13 mouse cellular contexts compared by ENCODE assay signal in genomic region chr7:48998595-48998994, GRCm38 (mm10).
DNase-seq lines count a peak whose midpoint lies in the region; ATAC-seq and TF ChIP-seq lines count a peak whose summit lies in the region.
"Had no signal": no experiment of that assay in that cellular context is flagged by ENCODE, and none has a peak within 500 bp of the region (broad histone marks: within the 10 kb centered on the region; RNA-seq: fewer than 3 reads in every experiment).

No protein-coding gene starts in this region.

- H3K36me3 ChIP-seq in embryonic facial prominence, embryonic 14.5 days (ENCODE audit: control insufficient read depth, insufficient read depth, low read length), result no peaks in the 10 kb centered on the region
- no peaks in the 10 kb centered on the region for H3K36me3 ChIP-seq in stomach, postnatal 0 days (ENCODE audit: control insufficient read depth, insufficient read depth, low read length)
- H3K36me3 ChIP-seq: heart, embryonic 12.5 days; limb, embryonic 13.5 days had no signal

- H3K4me1 ChIP-seq in embryonic facial prominence, embryonic 14.5 days (ENCODE audit: control insufficient read depth, insufficient read depth, low read length), result no peaks in the 10 kb centered on the region
- H3K4me1 ChIP-seq in stomach, postnatal 0 days (replicated peaks; ENCODE audit: control insufficient read depth, insufficient read depth), result no peaks in the 10 kb centered on the region

- no peak for ATAC-seq in embryonic facial prominence, embryonic 14.5 days (ENCODE audit: low read depth)
- no peak for ATAC-seq in erythroid progenitor cell, adult 5-6 weeks (replicated peaks; ENCODE audit: low FRiP score, poor library complexity, severe bottlenecking)
- no peak for ATAC-seq in stomach, postnatal 0 days (ENCODE audit: low FRiP score, low TSS enrichment)

- no peak overlapping the region for H3K4me3 ChIP-seq in layer of hippocampus, adult 2 months
- H3K4me3 ChIP-seq in embryonic facial prominence, embryonic 14.5 days (ENCODE audit: low read depth, low read length), result no peak overlapping the region
- H3K4me3 ChIP-seq in stomach, postnatal 0 days (ENCODE audit: low read depth, low read length), result no peak overlapping the region
- H3K4me3 ChIP-seq: erythroblast, embryonic 14.5 days; heart, embryonic 12.5 days; limb, embryonic 13.5 days had no signal

- no peak overlapping the region for H3K4me2 ChIP-seq in embryonic facial prominence, embryonic 14.5 days (ENCODE audit: low read depth, low read length)
- H3K4me2 ChIP-seq in stomach, postnatal 0 days (replicated peaks; ENCODE audit: low read depth), result no peak overlapping the region
- H3K4me2 ChIP-seq: heart, embryonic 12.5 days; limb, embryonic 13.5 days had no signal

- WGBS in embryonic facial prominence, embryonic 14.5 days, result 60% methylated on average over 10 of the region's 10 CpGs
- 59% methylated on average over 10 of the region's 10 CpGs for WGBS in stomach, postnatal 0 days

- H3K27ac ChIP-seq in layer of hippocampus, adult 2 months, result peak overlapping the region; percentile 52; the same call in 1 of the 2 replicates
- no peak overlapping the region for H3K27ac ChIP-seq in embryonic facial prominence, embryonic 14.5 days (replicated peaks; ENCODE audit: low read depth, low read length)
- no peak overlapping the region for H3K27ac ChIP-seq in stomach, postnatal 0 days (replicated peaks)
- H3K27ac ChIP-seq: limb, embryonic 13.5 days had no signal

- H3K27me3 ChIP-seq in embryonic facial prominence, embryonic 14.5 days (replicated peaks; ENCODE audit: control insufficient read depth, insufficient read depth, low read length), result no peaks in the 10 kb centered on the region
- no peaks in the 10 kb centered on the region for H3K27me3 ChIP-seq in stomach, postnatal 0 days (ENCODE audit: control insufficient read depth, insufficient read depth, low read length)
- H3K27me3 ChIP-seq: heart, embryonic 12.5 days had no signal

- no peaks in the 10 kb centered on the region for H3K9me3 ChIP-seq in embryonic facial prominence, embryonic 14.5 days (ENCODE audit: control insufficient read depth, low read length)
- no peaks in the 10 kb centered on the region for H3K9me3 ChIP-seq in stomach, postnatal 0 days (ENCODE audit: control insufficient read depth, low read length)
- H3K9me3 ChIP-seq: heart, embryonic 12.5 days; limb, embryonic 13.5 days had no signal

- no peak overlapping the region for H3K9ac ChIP-seq in embryonic facial prominence, embryonic 14.5 days (ENCODE audit: low read depth, low read length)
- no peak overlapping the region for H3K9ac ChIP-seq in stomach, postnatal 0 days (ENCODE audit: low read length)
- H3K9ac ChIP-seq: heart, embryonic 12.5 days; limb, embryonic 13.5 days had no signal

- TF ChIP-seq EP300 in stomach, postnatal 0 days (optimal IDR thresholded peaks at IDR 0.05), result no peak

- TF ChIP-seq CTCF in layer of hippocampus, adult 2 months (conservative IDR thresholded peaks at IDR 0.05), result no peak
- no peak for TF ChIP-seq CTCF in stomach, postnatal 0 days (IDR thresholded peaks at IDR 0.05; ENCODE audit: low read depth)

- no peak for DNase-seq in layer of hippocampus, adult 2 months (ENCODE audit: low spot score in 2 of 2)
- DNase-seq in layer of hippocampus, postnatal 14 days (ENCODE audit: low spot score in 2 of 2), result no peak
- DNase-seq in brain, adult 2 months (ENCODE audit: low read depth, low spot score), result peak; percentile 35
- DNase-seq in embryonic facial prominence, embryonic 14.5 days (ENCODE audit: low spot score), result peak; percentile 13
- DNase-seq in lung, postnatal 10 days, result peak; percentile 13
- no peak for DNase-seq in stomach, postnatal 0 days (ENCODE audit: low spot score)
- DNase-seq: adrenal gland, postnatal 14 days; layer of hippocampus, postnatal 36 days; spleen, adult 18-20 months had no signal

Comparison
In these comparisons a context has a peak if more than half of its experiments do, and no peak if none do; other contexts are left out.
1. DNase-seq: peak in brain, adult 2 months (single experiment), embryonic facial prominence, embryonic 14.5 days (single experiment) and lung, postnatal 10 days (single experiment); none in layer of hippocampus, adult 2 months (0 of 2), layer of hippocampus, postnatal 14 days (0 of 2) and stomach, postnatal 0 days (single experiment).